Mouse (Mus musculus) megakaryocyte, embryonic 14.5 days (primary cell): ENCODE measurements around the gene Stx2. TPM values are rescaled to one million over a fixed set of nuclear protein-coding genes. Genes with fewer than 3 reads are reported as not detected.
A peak's percentile ranks its signal among the peaks of the same experiment; 100 is the strongest.

Experiments
- H3K27me3 ChIP-seq: replicated peaks from 2 replicates; pipeline ENCODE3; 2012; ENCODE audit warnings: inconsistent platforms
- H3K36me3 ChIP-seq: replicated peaks from 2 replicates; pipeline ENCODE3; 2012; ENCODE audit warnings: low read length, inconsistent platforms, mixed read lengths
- H3K4me1 ChIP-seq: 2 replicates; pipeline ENCODE4 v1.6.1; 2012; ENCODE audit warnings: inconsistent platforms
- H3K4me3 ChIP-seq: replicated peaks from 2 replicates; pipeline ENCODE3; 2012; ENCODE audit warnings: moderate library complexity, mild to moderate bottlenecking, inconsistent platforms
- H3K9me3 ChIP-seq: 2 replicates; pipeline ENCODE4 v1.6.1; 2012; ENCODE audit warnings: inconsistent platforms
- FLI1 ChIP-seq: IDR thresholded peaks from 2 replicates; pipeline ENCODE4 v1.6.1; 2012; ENCODE audit warnings: low read length, inconsistent platforms, mixed read lengths
- GATA1 ChIP-seq: IDR thresholded peaks from 3 replicates; pipeline ENCODE4 v1.6.1; 2012; ENCODE audit warnings: mixed read lengths, low read length, inconsistent platforms, borderline replicate concordance
- polyA plus RNA-seq: library from polyadenylated mRNA; stranded (reverse); fragments of >175 nt; gene quantifications from 2 replicates; pipeline ENCODE4 v1.2.3, GENCODE M21; 2012; ENCODE audit warnings: low replicate concordance; ENCODE audit not compliant: insufficient read depth

The Stx2 gene
- polyA plus RNA-seq, result 12.8 and 23.7 TPM in 2 replicates

GRCm38 (mm10) chr5:129008412-129008826 lies at the start of gene Stx2:
TSS of gene Stx2 (minus strand) at chr5:129008574.
- Histone ChIP-seq H3K4me1 (peaks cover 80% of the 10 kb centered on the region), H3K9me3 (no peaks in the 10 kb centered on the region), H3K27me3 (no peaks in the 10 kb centered on the region), H3K4me3 (peak within 1 kb of the TSS; percentile 93), H3K36me3 (peaks cover 30% of the 10 kb centered on the region)
- TF ChIP-seq GATA1, result no peak
- TF ChIP-seq FLI1, result no peak

GRCm38 (mm10) chr5:129054675-129055284 lies 46.4 kb upstream of the Stx2 start:
- no peaks in the 10 kb centered on the region for H3K4me1 ChIP-seq
- no peaks in the 10 kb centered on the region for H3K36me3 ChIP-seq
- peaks cover 3% of the 10 kb centered on the region; the same call in 1 of the 2 replicates for H3K9me3 ChIP-seq
- TF ChIP-seq GATA1 (no peak), FLI1 (no peak)
- no peak overlapping the region for H3K4me3 ChIP-seq
- H3K27me3 ChIP-seq, result peaks cover 24% of the 10 kb centered on the region

DNA sequence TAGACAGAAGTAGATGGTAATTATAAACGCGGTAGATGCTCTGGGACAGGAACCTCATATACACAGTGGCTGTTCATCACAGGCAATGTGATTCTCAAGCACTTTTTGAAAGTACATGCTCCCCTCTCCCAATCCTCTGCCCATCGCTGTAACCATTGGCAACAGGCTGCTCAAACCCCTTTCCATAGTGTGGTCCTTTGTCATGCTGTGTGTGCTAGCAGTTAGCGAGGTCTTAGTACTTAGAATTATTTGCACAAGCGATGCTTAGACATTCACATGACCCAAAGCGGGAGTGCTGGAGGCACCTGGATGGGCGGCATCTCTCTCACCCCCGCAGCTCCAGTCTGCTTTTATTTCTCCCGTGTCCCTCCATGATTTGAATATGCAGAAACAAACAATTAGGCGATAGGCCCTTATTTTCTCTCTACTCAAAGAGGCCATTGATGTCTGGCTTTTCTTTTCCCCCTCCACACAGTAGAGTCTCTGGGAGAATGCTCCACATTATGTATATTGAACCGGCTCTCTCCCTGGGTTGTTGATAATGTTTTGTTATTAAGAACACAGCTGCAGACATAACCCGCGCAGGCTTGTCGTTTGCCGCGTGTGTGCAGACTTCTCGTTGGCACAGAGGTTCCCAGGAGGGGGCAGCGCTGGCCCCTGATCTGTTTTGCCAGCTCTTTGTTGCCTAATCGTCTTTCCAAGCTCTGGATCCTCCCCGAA lies 44.4 kb upstream of the Stx2 start:
- no peaks in the 10 kb centered on the region for H3K36me3 ChIP-seq
- H3K27me3 ChIP-seq, result peaks cover 18% of the 10 kb centered on the region
- no peak overlapping the region for H3K4me3 ChIP-seq
- no peaks in the 10 kb centered on the region for H3K4me1 ChIP-seq
- no peaks in the 10 kb centered on the region for H3K9me3 ChIP-seq
- no peak for TF ChIP-seq GATA1
- TF ChIP-seq FLI1, result no peak

GRCm38 (mm10) chr5:129051910-129052309 lies 43.5 kb upstream of the Stx2 start:
- no peak overlapping the region for H3K4me3 ChIP-seq
- H3K9me3 ChIP-seq, result no peaks in the 10 kb centered on the region
- peaks cover 14% of the 10 kb centered on the region for H3K27me3 ChIP-seq
- no peaks in the 10 kb centered on the region for H3K36me3 ChIP-seq
- no peak for TF ChIP-seq GATA1
- TF ChIP-seq FLI1, result no peak
- H3K4me1 ChIP-seq, result no peaks in the 10 kb centered on the region

- Histone ChIP-seq H3K36me3 (no peaks in the 10 kb centered on the region), H3K9me3 (no peaks in the 10 kb centered on the region), H3K4me3 (no peak overlapping the region), H3K27me3 (peaks cover 13% of the 10 kb centered on the region), H3K4me1 (no peaks in the 10 kb centered on the region)
- no peak for TF ChIP-seq GATA1
- no peak for TF ChIP-seq FLI1
Observed at GRCm38 (mm10) chr5:129049372-129049771, 41.0 kb upstream of the Stx2 start.

DNA sequence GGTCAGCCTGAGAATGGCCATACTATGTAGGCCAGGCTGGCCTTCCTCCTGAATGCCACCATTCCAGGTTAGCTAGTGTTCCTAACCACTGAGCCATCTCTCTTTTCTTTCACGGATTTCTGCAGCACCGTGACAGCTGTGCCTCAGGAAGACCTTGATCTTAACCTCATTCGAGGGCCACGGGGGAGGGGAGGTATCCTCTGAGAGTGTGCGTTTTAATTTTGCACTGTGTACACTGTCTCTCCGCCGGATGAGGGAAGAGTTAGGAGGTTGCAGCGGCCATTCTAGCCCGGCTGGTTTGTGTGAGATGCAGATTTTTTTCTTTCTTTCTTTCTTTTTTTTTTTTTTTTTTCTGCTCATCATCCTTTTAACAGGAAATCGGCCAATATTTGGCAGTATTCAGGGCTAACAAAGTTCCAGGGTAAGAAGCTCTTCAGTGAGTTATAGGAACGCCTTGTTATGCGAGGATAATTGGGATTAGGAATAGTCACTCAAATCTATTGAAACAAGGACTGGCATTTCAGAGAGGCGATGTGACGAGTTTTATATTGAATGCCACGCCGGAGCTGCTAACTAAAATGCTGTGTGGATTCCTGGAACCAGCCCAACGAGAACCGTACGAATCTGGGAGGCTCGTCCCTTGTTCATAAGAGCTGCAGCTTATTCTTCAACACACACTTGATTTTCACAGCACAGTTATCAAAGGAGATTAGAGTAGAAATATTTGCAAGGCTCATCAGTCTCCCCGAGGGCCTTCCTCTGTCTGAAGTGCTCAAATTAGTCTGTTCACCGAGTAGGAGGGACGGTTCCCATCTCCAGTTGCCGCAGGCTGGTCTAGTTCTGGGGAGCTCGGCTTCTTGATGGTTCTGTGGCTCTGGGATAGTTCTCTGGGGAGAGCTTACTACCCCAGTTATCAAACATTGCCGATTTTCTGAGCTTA lies 37.5 kb upstream of the Stx2 start:
- H3K27me3 ChIP-seq, result peaks cover 14% of the 10 kb centered on the region

GRCm38 (mm10) chr5:129037739-129038138 lies 29.4 kb upstream of the Stx2 start:
- Histone ChIP-seq H3K36me3 (no peaks in the 10 kb centered on the region), H3K4me1 (no peaks in the 10 kb centered on the region), H3K4me3 (no peak overlapping the region), H3K27me3 (peaks cover 7% of the 10 kb centered on the region), H3K9me3 (peaks cover 9% of the 10 kb centered on the region)
- TF ChIP-seq FLI1 (no peak), GATA1 (no peak)

More for the DNA sequence above, 37.5 kb upstream of the Stx2 start:
- Histone ChIP-seq H3K4me3 (no peak overlapping the region), H3K4me1 (no peaks in the 10 kb centered on the region), H3K36me3 (no peaks in the 10 kb centered on the region), H3K9me3 (no peaks in the 10 kb centered on the region)
- TF ChIP-seq FLI1 (no peak), GATA1 (no peak)

- no peaks in the 10 kb centered on the region for H3K4me1 ChIP-seq
- no peak for TF ChIP-seq GATA1
- no peak for TF ChIP-seq FLI1
- H3K27me3 ChIP-seq, result peaks cover 7% of the 10 kb centered on the region
- no peaks in the 10 kb centered on the region for H3K36me3 ChIP-seq
- peaks cover 9% of the 10 kb centered on the region for H3K9me3 ChIP-seq
- no peak overlapping the region for H3K4me3 ChIP-seq
Observed at GRCm38 (mm10) chr5:129036678-129037077, 28.3 kb upstream of the Stx2 start.

GRCm38 (mm10) chr5:129029131-129029723 lies 20.9 kb upstream of the Stx2 start:
- no peak overlapping the region for H3K4me3 ChIP-seq
- peaks cover 23% of the 10 kb centered on the region for H3K36me3 ChIP-seq
- H3K27me3 ChIP-seq, result no peaks in the 10 kb centered on the region
- TF ChIP-seq GATA1, result no peak
- TF ChIP-seq FLI1, result no peak
- peaks cover 7% of the 10 kb centered on the region for H3K9me3 ChIP-seq
- H3K4me1 ChIP-seq, result no peaks in the 10 kb centered on the region; the same call in 1 of the 2 replicates

GRCm38 (mm10) chr5:129026637-129027036 lies 18.3 kb upstream of the Stx2 start:
- no peak overlapping the region for H3K4me3 ChIP-seq
- H3K9me3 ChIP-seq, result no peaks in the 10 kb centered on the region
- peaks cover 37% of the 10 kb centered on the region for H3K36me3 ChIP-seq
- H3K27me3 ChIP-seq, result no peaks in the 10 kb centered on the region
- peaks cover 8% of the 10 kb centered on the region for H3K4me1 ChIP-seq
- TF ChIP-seq GATA1 (no peak), FLI1 (no peak)
